Mouse (Mus musculus) intestine, postnatal 0 days (tissue): ENCODE measurements around the gene Rassf8. TPM values are rescaled to one million over a fixed set of nuclear protein-coding genes. Genes with fewer than 3 reads are reported as not detected.
A peak's percentile ranks its signal among the peaks of the same experiment; 100 is the strongest.

Source experiments
- ATAC-seq: fragments of 200-750 bp; cut with Nextera tagmentation; 2 replicates; pipeline ENCODE4 v1.8.0; 2017; ENCODE audit warnings: mild to moderate bottlenecking, moderate TSS enrichment, moderate library complexity
- H3K27ac ChIP-seq: fragments of 300-500 bp; sonication (generic); 2 replicates; pipeline ENCODE4 v1.5.1; 2014; ENCODE audit warnings: mild to moderate bottlenecking, low read depth, low read length, moderate library complexity
- H3K27me3 ChIP-seq: fragments of 300-500 bp; sonication (generic); replicated peaks from 2 replicates; pipeline ENCODE4 v1.6.1; 2014; ENCODE audit warnings: low read length, mixed read lengths; ENCODE audit not compliant: control insufficient read depth, insufficient read depth
- H3K36me3 ChIP-seq: fragments of 300-500 bp; sonication (generic); 2 replicates; pipeline ENCODE4 v1.6.1; 2014; ENCODE audit warnings: mild to moderate bottlenecking, moderate library complexity; ENCODE audit not compliant: control insufficient read depth, insufficient read depth
- H3K4me1 ChIP-seq: fragments of 300-500 bp; sonication (generic); replicated peaks from 2 replicates; pipeline ENCODE4 v1.6.1; 2014; ENCODE audit warnings: antibody characterized with exemption, low read length, mixed read lengths; ENCODE audit not compliant: control insufficient read depth, insufficient read depth
- H3K4me2 ChIP-seq: fragments of 300-500 bp; sonication (generic); replicated peaks from 2 replicates; pipeline ENCODE4 v1.6.1; 2014; ENCODE audit warnings: low read depth, mild to moderate bottlenecking, moderate library complexity
- H3K4me3 ChIP-seq: fragments of 300-500 bp; sonication (generic); 2 replicates; pipeline ENCODE4 v1.5.1; 2014; ENCODE audit warnings: low read depth, low read length
- H3K9ac ChIP-seq: fragments of 300-500 bp; sonication (generic); 2 replicates; pipeline ENCODE4 v1.6.1; 2014; ENCODE audit warnings: mild to moderate bottlenecking, low read depth, low read length
- H3K9me3 ChIP-seq: fragments of 300-500 bp; sonication (generic); 2 replicates; pipeline ENCODE4 v1.6.1; 2016; ENCODE audit warnings: mixed run types; ENCODE audit not compliant: control insufficient read depth
- CTCF ChIP-seq: sonication (generic); IDR thresholded peaks from 2 replicates; pipeline ENCODE4 v1.5.1; 2016; ENCODE audit warnings: low read depth, mild to moderate bottlenecking, control low read depth, antibody characterized with exemption, moderate library complexity
- WGBS: fragments of 180-500 bp; shearing (Covaris S2); extraction: QIAGEN DNeasy Blood & Tissue Kit; methylation state at CpG from one replicate; pipeline ENCODE4 v1.1.7; 2014; 5-methylcytosine and 5-hydroxymethylcytosine counted together
- polyA plus RNA-seq: library from polyadenylated mRNA; unstranded; fragments of >200 nt; fragmentation: Nextera tagmentation; extraction: Ambion mirVana; gene quantifications from 2 replicates; pipeline ENCODE4 v1.2.1, GENCODE M21; 2015

Rassf8 gene
- polyA plus RNA-seq, 1 experiment from 2014 or later: 3.3 TPM

- H3K27me3 ChIP-seq: no peaks in the 10 kb centered on the region
- no peak overlapping the region for H3K27ac ChIP-seq
- no peak for TF ChIP-seq CTCF
- H3K4me3 ChIP-seq: no peak overlapping the region
- WGBS: 65% methylated on average over 5 of the region's 5 CpGs
- no peak overlapping the region for H3K9ac ChIP-seq
- ATAC-seq: 0 out of 2 replicates have a peak, but pooled peaks have one; percentile 19
- H3K9me3 ChIP-seq: no peaks in the 10 kb centered on the region
- H3K36me3 ChIP-seq: no peaks in the 10 kb centered on the region
- no peak overlapping the region for H3K4me2 ChIP-seq
- H3K4me1 ChIP-seq: no peaks in the 10 kb centered on the region
These were observed 75.7 kb downstream of the Rassf8 start for GRCm38 (mm10) chr6:145822218-145822617.

DNA sequence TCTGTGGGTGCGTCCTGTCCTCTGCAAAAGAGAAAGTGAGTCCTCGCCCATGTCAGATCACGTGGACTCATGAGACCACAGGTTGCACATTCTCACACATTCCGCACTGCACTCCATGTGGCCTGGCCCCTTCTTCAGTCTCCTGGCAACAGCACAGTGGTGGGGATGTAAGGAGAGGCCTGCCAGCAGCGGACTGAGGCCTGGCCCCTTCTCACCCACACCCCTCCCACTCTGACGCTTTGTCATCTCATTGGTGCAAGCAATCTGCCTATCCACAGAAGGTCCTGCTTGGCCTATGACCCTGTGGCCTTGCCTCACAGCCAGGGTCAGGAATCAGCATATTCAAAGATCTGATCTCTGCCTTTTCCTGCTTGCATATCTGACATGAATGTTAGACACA, 76.6 kb downstream of the Rassf8 start:
- WGBS: 59% methylated on average over 6 of the region's 6 CpGs
- Histone ChIP-seq H3K27me3 (no peaks in the 10 kb centered on the region), H3K9me3 (no peaks in the 10 kb centered on the region), H3K27ac (no peak overlapping the region), H3K4me1 (no peaks in the 10 kb centered on the region), H3K4me2 (no peak overlapping the region), H3K9ac (no peak overlapping the region), H3K4me3 (no peak overlapping the region), H3K36me3 (no peaks in the 10 kb centered on the region)
- no peak for ATAC-seq
- no peak for TF ChIP-seq CTCF

GRCm38 (mm10) chr6:145823588-145824234, 77.2 kb downstream of the Rassf8 start:
- Histone ChIP-seq H3K27me3 (no peaks in the 10 kb centered on the region), H3K4me2 (no peak overlapping the region), H3K4me1 (no peaks in the 10 kb centered on the region), H3K9ac (no peak overlapping the region), H3K9me3 (no peaks in the 10 kb centered on the region), H3K27ac (no peak overlapping the region), H3K36me3 (no peaks in the 10 kb centered on the region), H3K4me3 (no peak overlapping the region)
- no peak for ATAC-seq
- TF ChIP-seq CTCF: peak; percentile 86
- WGBS: 44% methylated on average over 5 of the region's 5 CpGs

- no peak for ATAC-seq
- Histone ChIP-seq H3K36me3 (no peaks in the 10 kb centered on the region), H3K27me3 (no peaks in the 10 kb centered on the region), H3K4me1 (no peaks in the 10 kb centered on the region), H3K9ac (no peak overlapping the region), H3K9me3 (no peaks in the 10 kb centered on the region), H3K27ac (no peak overlapping the region), H3K4me3 (no peak overlapping the region), H3K4me2 (no peak overlapping the region)
- no peak for TF ChIP-seq CTCF
- WGBS: 93% methylated on average over 4 of the region's 4 CpGs
These were observed 79.8 kb downstream of the Rassf8 start for GRCm38 (mm10) chr6:145826305-145826704.

DNA sequence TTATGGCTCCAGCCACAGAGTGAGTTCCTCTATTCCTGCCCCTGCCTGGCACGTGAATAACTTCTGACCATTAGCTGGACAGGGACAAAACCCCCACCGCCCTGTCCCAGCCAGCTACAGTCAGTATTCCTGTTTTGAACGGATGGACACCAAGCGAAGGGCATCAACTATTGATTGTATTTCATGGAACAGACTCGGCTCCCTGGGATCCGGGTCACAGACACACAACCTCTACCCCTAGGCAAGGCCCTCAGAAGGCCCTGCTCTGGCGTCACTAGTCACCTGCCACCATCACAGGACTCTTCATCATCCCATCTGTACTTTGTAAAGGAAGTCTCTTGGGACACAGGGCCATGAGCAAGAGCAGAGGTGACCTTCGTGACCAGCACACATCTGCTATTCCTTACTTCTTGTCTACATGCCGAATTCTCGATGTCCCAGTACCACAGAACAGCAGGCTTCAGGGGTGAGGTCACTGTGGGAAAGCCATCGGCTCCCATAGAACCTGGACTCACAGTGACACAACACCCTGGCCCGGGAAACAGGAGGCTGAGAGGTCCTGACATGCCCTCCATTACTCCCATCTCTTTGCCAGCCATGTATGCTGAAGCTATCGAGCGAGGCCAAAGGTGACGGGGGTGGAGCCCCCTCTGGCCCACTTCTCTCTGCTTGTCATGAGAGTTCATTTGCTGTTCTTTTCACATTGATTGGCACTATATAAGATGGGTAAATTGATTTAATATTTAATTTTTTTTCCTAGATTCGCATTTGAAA, 82.7 kb downstream of the Rassf8 start:
- TF ChIP-seq CTCF: no peak
- no peak overlapping the region for H3K4me3 ChIP-seq
- H3K9ac ChIP-seq: no peak overlapping the region
- H3K4me1 ChIP-seq: no peaks in the 10 kb centered on the region
- H3K4me2 ChIP-seq: no peak overlapping the region
- no peaks in the 10 kb centered on the region for H3K9me3 ChIP-seq
- 84% methylated on average over 16 of the region's 16 CpGs for WGBS
- H3K27me3 ChIP-seq: no peaks in the 10 kb centered on the region
- ATAC-seq: no peak
- H3K36me3 ChIP-seq: no peaks in the 10 kb centered on the region
- H3K27ac ChIP-seq: no peak overlapping the region

DNA sequence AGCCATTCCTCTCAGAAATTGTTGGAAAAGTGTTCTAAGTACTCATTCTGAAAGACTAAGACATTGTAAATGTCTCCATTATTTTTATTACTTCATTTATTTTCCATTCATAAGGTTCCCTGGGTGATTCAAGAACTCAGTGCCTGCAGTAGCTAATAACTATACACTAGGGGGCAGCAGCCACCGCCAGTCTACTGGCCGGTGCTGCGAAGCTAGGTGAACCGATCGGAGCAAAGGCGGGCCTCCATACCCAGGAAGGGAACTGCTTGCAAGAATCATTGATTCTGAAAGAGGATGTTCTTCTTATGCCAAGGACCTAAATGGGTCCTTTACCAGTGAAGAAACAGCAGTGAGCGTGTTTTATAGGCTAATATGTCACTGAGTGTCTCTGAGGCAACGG, 83.6 kb downstream of the Rassf8 start:
- H3K4me2 ChIP-seq: no peak overlapping the region
- H3K36me3 ChIP-seq: no peaks in the 10 kb centered on the region
- WGBS: 17% methylated on average over 8 of the region's 8 CpGs
- no peak overlapping the region for H3K9ac ChIP-seq
- no peak overlapping the region for H3K4me3 ChIP-seq
- no peaks in the 10 kb centered on the region for H3K9me3 ChIP-seq
- H3K4me1 ChIP-seq: no peaks in the 10 kb centered on the region
- TF ChIP-seq CTCF: peak; percentile 97
- H3K27ac ChIP-seq: no peak overlapping the region
- no peak for ATAC-seq
- no peaks in the 10 kb centered on the region for H3K27me3 ChIP-seq
